In the genomic region with DNA sequence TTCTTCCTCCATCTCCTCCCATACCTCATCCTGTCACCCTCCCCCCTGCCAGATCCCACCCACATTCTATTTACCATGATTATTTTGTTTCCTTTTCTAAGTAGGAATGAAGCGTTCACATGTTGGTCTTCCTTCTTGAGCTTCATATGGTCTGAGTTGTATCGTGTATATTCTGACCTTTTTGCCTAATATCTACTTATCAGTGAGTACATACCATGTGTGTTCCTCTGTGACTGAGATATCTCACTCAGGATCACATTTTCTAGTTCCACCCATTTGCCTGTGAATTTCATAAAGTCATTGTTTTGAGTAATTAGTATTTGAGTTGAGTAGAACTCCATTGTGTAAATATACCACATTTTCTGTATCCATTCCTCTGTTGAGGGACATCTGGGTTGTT, we compare ENCODE assay signal across 18 mouse cellular contexts.
"Had no signal": no experiment of that assay in that cellular context is flagged by ENCODE, and none has a peak within 500 bp of the region (broad histone marks: within the 10 kb centered on the region; RNA-seq: fewer than 3 reads in every experiment).

No protein-coding gene starts in this region.

- H3K27ac ChIP-seq: lung, embryonic 15.5 days; macrophage; midbrain, embryonic 10.5 days; midbrain, embryonic 12.5 days; neural tube, embryonic 13.5 days had no signal

- H3K36me3 ChIP-seq: lung, embryonic 15.5 days; midbrain, embryonic 10.5 days; midbrain, embryonic 12.5 days; neural tube, embryonic 13.5 days had no signal

- H3K4me1 ChIP-seq: lung, embryonic 15.5 days; midbrain, embryonic 10.5 days; midbrain, embryonic 12.5 days; neural tube, embryonic 13.5 days had no signal

- H3K4me2 ChIP-seq: lung, embryonic 15.5 days; midbrain, embryonic 12.5 days; neural tube, embryonic 13.5 days had no signal

- ATAC-seq: lung, postnatal 0 days; midbrain, embryonic 16.5 days had no signal

- H3K9me3 ChIP-seq: lung, embryonic 15.5 days; midbrain, embryonic 10.5 days; midbrain, embryonic 12.5 days; neural tube, embryonic 13.5 days had no signal

- DNase-seq: lung, adult 2 months; lung, postnatal 14 days; lung, postnatal 36 days; midbrain, embryonic 14.5 days; right cerebral cortex, postnatal 14 days; right cerebral cortex, postnatal 4 days; spleen, adult 18-20 months; thymus, adult 18-20 months; thymus, postnatal 14 days; thymus, postnatal 36 days had no signal

- H3K27me3 ChIP-seq: lung, embryonic 15.5 days; midbrain, embryonic 12.5 days; neural tube, embryonic 13.5 days had no signal

- H3K9ac ChIP-seq: lung, embryonic 15.5 days; midbrain, embryonic 12.5 days; neural tube, embryonic 13.5 days had no signal

- H3K4me3 ChIP-seq: lung, embryonic 15.5 days; midbrain, embryonic 10.5 days; midbrain, embryonic 12.5 days; myocyte; neural tube, embryonic 13.5 days had no signal
